ENCODE assay signal across 10 mouse cellular contexts in the genomic region with DNA sequence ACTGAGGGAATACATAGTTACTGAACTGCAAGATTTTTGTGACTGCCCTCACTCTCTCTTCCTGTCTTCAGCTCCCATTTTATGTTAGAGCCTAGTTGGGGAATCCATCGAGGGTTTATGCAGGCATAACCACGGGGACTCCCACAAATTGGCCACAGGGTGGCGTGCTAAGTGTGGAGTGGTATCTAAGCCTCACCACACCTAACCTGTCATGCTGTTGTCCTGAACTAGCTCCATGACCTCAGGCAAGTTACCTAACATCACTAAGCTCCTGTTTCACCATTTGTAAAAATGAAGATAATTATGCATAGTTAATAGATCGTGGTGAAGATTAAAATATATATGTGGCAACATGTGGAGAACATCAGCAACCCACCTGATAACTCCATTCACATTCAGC.
DNase-seq lines count a peak whose midpoint lies in the region; ATAC-seq and TF ChIP-seq lines count a peak whose summit lies in the region.
"Had no signal": no experiment of that assay in that cellular context is flagged by ENCODE, and none has a peak within 500 bp of the region (broad histone marks: within the 10 kb centered on the region; RNA-seq: fewer than 3 reads in every experiment).

No protein-coding gene starts in this region.

- peaks cover 3% of the 10 kb centered on the region for H3K27me3 ChIP-seq in Patski
- no peaks in the 10 kb centered on the region for H3K27me3 ChIP-seq in liver, postnatal 0 days (ENCODE audit: insufficient read depth, low read length)
- H3K27me3 ChIP-seq: limb, embryonic 12.5 days had no signal

- CTCF ChIA-PET in Patski (lab: Charles Lee), result interaction anchor here (0.7 to 2.0 kb wide), 10 partner anchors 9 to 504 kb away, joined by 3 to 7 read pairs (median 4); no protein-coding TSS in a partner anchor

- 59% methylated on average over 4 of the region's 4 CpGs for WGBS in liver, postnatal 0 days (ENCODE audit: insufficient replicate concordance)

- no peak overlapping the region for H3K9ac ChIP-seq in liver, postnatal 0 days (replicated peaks)
- H3K9ac ChIP-seq: limb, embryonic 12.5 days had no signal

- peak; percentile 38 for DNase-seq in gastrocnemius, adult 2 months
- no peak for DNase-seq in gastrocnemius, postnatal 4 days (ENCODE audit: low spot score in 2 of 2)
- peak; percentile 29 for DNase-seq in A20 (ENCODE audit: low read depth, low spot score)
- DNase-seq in Patski (ENCODE audit: low read depth, low spot score), result no peak
- DNase-seq in liver, postnatal 0 days, result peak; percentile 19
- no peak for DNase-seq in embryo, embryonic 9.5 days (ENCODE audit: extremely low spot score)
- DNase-seq: thymus, postnatal 25 days had no signal

- in situ Hi-C loops in Patski (cut with MboI; ENCODE audit: low pct_unique_long_range_greater_than_20kb), result no loop called here

- H3K36me3 ChIP-seq in liver, postnatal 0 days (replicated peaks; ENCODE audit: insufficient read depth, low read length), result no peaks in the 10 kb centered on the region
- H3K36me3 ChIP-seq: limb, embryonic 12.5 days had no signal

- POLR2A ChIA-PET in Patski (lab: Charles Lee), result interaction anchor here (0.5 to 0.6 kb wide), 2 partner anchors 8 to 191 kb away, joined by 3 read pairs; no protein-coding TSS in a partner anchor

- TF ChIP-seq EP300 in liver, postnatal 0 days (IDR thresholded peaks at IDR 0.05; ENCODE audit: low read depth), result no peak

- intact Hi-C loops in gastrocnemius, adult 2 months (cut with DNase I), result loop anchor here (5.0 kb wide), 2 partner anchors 246 to 376 kb away; partner anchors contain the start of gene Cpeb2

- no peaks in the 10 kb centered on the region for H3K4me1 ChIP-seq in liver, postnatal 0 days (ENCODE audit: insufficient read depth)

- peak; percentile 44 for ATAC-seq in Patski
- ATAC-seq in liver, postnatal 0 days, result no peak
- no peak for ATAC-seq in monocyte, adult 5-6 weeks (replicated peaks; ENCODE audit: insufficient number of reproducible peaks, low FRiP score, low TSS enrichment, poor library complexity, severe bottlenecking)
- no peak for ATAC-seq in activated CD4-positive, CD25-positive, alpha-beta regulatory T cell, adult 4 months

- no peak overlapping the region for H3K4me3 ChIP-seq in gastrocnemius, adult 2 months
- H3K4me3 ChIP-seq in liver, postnatal 0 days (ENCODE audit: low read depth, low read length), result no peak overlapping the region
- H3K4me3 ChIP-seq: limb, embryonic 12.5 days had no signal

- H3K4me2 ChIP-seq in liver, postnatal 0 days (ENCODE audit: low read depth, low read length), result no peak overlapping the region
- H3K4me2 ChIP-seq: limb, embryonic 12.5 days had no signal

- no peak overlapping the region for H3K27ac ChIP-seq in gastrocnemius, adult 2 months
- no peak overlapping the region for H3K27ac ChIP-seq in liver, postnatal 0 days (ENCODE audit: low read depth)
- H3K27ac ChIP-seq: limb, embryonic 12.5 days had no signal

- peak; percentile 48 for TF ChIP-seq CTCF in gastrocnemius, adult 2 months (IDR thresholded peaks at IDR 0.05)
- TF ChIP-seq CTCF in Patski (IDR thresholded peaks at IDR 0.05), result peak; percentile 61
- TF ChIP-seq CTCF in liver, postnatal 0 days (IDR thresholded peaks at IDR 0.05; ENCODE audit: low read depth), result peak; percentile 41

- no peaks in the 10 kb centered on the region for H3K9me3 ChIP-seq in liver, postnatal 0 days (ENCODE audit: low read length)
- H3K9me3 ChIP-seq: limb, embryonic 12.5 days had no signal

Comparison
In these comparisons a context has a peak if more than half of its experiments do, and no peak if none do; other contexts are left out.
1. DNase-seq: peak in gastrocnemius, adult 2 months (single experiment), A20 (single experiment) and liver, postnatal 0 days (single experiment); none in gastrocnemius, postnatal 4 days (0 of 2), Patski (single experiment) and embryo, embryonic 9.5 days (single experiment).
2. Peak in every context shown above with its lines, with median percentiles within 50 percentile points of each other: CTCF ChIP-seq.